Mouse (Mus musculus) left cerebral cortex, postnatal 10 days (tissue): ENCODE measurements at regions not wholly inside any gene's neighbourhood (a gene's known extent, or its start where the extent isn't known, plus 50 kb on each side); places are given as distances from the start of the nearest gene placed in this dataset.

ENCODE experiments used
- DNase-seq, 2 experiments: peaks; one replicate each; pipeline ENCODE4 v3.0.0; 2021 to 2022; ENCODE audit warnings: low spot score in 2 of 2, mixed read lengths in 1 of 2; ENCODE audit errors: extremely low spot score in 1 of 2
- intact Hi-C: fragments of 180-260 bp; cut with DNase I; formaldehyde crosslinking; loops from one replicate; pipeline ENCODE4 v1.15.1; 2025

- intact Hi-C loops, result no loop called here
- no peak for DNase-seq
Measured at GRCm38 (mm10) chr15:93988367-93988766, 392.7 kb upstream of the Prickle1 start.

DNA sequence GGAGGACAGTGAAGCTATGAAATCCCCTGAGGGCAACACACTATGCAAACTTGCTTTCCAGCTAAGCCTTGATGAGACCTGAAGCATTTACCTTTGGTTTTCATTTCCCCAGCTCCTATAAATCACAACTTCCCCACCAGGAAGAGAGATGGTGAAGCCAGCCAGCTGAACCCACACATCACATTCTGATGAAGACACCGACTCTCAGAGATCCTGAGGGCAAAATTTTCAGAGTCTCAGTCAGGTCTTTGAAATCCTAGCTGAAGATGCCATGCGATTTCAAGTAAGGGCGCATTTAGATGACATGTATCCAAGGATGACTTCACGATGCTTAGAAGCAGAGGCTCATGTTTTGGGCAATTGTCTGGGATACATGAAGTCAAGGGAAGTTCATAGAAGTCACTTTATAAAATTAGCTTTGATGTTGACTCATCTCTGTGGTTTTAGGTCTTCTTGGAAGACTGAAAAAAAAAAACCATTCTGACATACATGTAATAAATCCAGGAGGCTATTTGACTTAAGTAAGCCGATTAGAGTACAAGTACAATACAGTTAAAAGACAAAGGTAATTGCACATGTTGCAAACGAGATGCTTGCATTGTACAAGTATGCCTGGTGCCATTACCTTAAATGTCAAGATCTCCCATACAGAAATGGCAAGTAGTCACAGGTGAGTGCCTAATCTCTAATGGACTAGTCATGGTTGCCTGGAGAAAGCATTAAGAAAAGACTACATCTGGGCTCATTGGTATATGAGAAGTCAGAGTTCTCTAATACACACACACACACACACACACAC is 391.1 kb upstream of the Prickle1 start:
- intact Hi-C loops, result no loop called here

GRCm38 (mm10) chr15:93982091-93982490 is 386.4 kb upstream of the Prickle1 start:
- intact Hi-C loops, result no loop called here
- DNase-seq, result no peak

More for the DNA sequence above, 391.1 kb upstream of the Prickle1 start:
- no peak for DNase-seq

DNA sequence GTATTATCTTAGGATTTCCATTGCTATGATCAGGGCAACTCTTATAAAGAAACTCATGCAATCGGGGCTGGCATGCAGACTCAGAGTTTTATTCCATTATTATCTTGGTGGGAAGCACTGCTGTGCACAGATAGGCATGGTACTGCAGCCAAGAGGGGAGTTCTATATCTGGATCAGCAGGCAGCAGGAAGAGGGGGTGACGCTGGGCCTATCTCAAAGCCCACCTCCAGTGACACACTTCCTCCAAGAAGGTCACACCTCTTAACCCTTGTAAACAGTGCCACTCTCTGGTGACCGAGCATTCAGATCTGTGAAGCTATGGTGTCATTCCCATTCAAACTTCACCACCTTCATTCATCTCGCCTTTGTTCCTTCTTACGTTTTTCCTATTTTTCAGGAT is 381.8 kb upstream of the Prickle1 start:
- DNase-seq, result peak in 1 of 2 experiments; percentile 18
- intact Hi-C loops, result loop anchor here (5.0 kb wide), 1 partner anchor 460 kb away; no protein-coding TSS in a partner anchor

GRCm38 (mm10) chr15:93974727-93975126 is 379.0 kb upstream of the Prickle1 start:
- DNase-seq, result no peak
- intact Hi-C loops, result loop anchor here (5.0 kb wide), 1 partner anchor 457 kb away; no protein-coding TSS in a partner anchor

- intact Hi-C loops, result no loop called here
- DNase-seq, result no peak
Measured at GRCm38 (mm10) chr15:93972979-93973378, 377.3 kb upstream of the Prickle1 start.

- intact Hi-C loops, result loop anchor here (10.0 kb wide), 1 partner anchor 157 kb away; no protein-coding TSS in a partner anchor
- no peak for DNase-seq
Measured at GRCm38 (mm10) chr15:93961950-93962349, 366.3 kb upstream of the Prickle1 start.

GRCm38 (mm10) chr15:93959931-93960330 is 364.2 kb upstream of the Prickle1 start:
- intact Hi-C loops, result loop anchor here (10.0 kb wide), 1 partner anchor 155 kb away; no protein-coding TSS in a partner anchor
- DNase-seq, result no peak

- intact Hi-C loops, result no loop called here
- no peak for DNase-seq
Measured at GRCm38 (mm10) chr15:93958086-93958485, 362.4 kb upstream of the Prickle1 start.

- no peak for DNase-seq
- intact Hi-C loops, result no loop called here
Measured at GRCm38 (mm10) chr15:93956801-93957200, 361.1 kb upstream of the Prickle1 start.

DNA sequence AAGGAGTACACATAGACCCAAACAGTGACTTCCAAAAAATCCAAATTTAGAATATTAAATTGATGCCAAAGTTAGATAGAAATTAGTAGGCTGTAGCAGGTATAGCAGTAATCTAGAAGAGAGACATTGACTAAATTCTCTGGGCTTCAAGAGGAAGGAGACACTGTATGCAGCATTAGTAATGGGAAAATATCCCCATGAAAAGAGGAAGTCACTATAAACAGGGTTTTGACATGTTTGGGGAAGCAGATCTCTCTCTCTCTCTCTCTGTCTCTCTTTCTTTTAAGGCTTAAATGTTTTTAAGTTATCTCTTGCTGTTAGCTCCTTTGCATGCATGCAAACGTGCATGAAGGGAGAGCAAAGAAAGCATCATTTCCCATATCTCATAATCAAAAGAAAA is 357.9 kb upstream of the Prickle1 start:
- intact Hi-C loops, result no loop called here

GRCm38 (mm10) chr15:93950441-93950840 is 354.8 kb upstream of the Prickle1 start:
- intact Hi-C loops, result no loop called here

More for the DNA sequence above, 357.9 kb upstream of the Prickle1 start:
- DNase-seq, result no peak

DNA sequence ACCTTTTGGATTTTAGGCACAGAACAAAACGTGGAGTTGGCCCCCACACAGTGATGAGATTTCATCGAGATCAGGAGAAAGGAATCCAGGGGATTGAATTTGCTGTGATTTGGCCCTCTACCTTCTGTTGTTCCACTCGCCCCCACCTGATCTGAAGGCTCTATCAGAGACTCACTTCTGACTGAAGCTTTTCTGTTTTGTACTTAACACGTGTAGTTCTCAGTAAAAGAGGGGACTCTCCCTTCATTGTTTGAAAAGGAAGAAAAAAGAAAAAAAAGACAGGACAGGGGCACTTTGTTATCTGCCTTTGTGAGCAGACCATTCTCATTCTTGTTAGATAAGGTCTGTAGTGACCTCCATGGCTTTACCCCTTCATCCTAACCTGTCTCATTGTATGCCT is 353.2 kb upstream of the Prickle1 start:
- intact Hi-C loops, result no loop called here
- no peak for DNase-seq

More at GRCm38 (mm10) chr15:93950441-93950840, 354.8 kb upstream of the Prickle1 start:
- no peak for DNase-seq

DNA sequence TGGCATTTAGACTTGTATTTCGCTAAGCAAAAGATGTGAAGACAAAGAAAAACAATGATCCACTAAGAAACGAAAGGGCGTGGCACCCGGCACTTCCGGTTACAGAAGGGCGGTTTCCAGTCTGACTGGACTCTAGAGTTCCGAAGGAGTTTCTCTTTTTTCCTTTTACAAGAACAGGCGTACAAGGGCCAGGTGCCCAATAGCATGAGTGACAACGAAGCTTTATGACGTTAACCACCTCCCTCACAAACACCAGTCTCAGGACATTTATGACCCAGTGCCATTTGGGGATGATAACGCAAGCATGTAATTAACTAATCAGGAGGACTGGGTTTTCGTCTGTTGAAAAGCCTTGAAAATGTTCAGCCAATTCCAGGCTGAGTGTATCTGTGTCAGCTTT is 347.9 kb upstream of the Prickle1 start:
- no peak for DNase-seq

GRCm38 (mm10) chr15:93932971-93933496 is 337.3 kb upstream of the Prickle1 start:
- no peak for DNase-seq
- intact Hi-C loops, result no loop called here

More for the DNA sequence above, 347.9 kb upstream of the Prickle1 start:
- intact Hi-C loops, result no loop called here

DNA sequence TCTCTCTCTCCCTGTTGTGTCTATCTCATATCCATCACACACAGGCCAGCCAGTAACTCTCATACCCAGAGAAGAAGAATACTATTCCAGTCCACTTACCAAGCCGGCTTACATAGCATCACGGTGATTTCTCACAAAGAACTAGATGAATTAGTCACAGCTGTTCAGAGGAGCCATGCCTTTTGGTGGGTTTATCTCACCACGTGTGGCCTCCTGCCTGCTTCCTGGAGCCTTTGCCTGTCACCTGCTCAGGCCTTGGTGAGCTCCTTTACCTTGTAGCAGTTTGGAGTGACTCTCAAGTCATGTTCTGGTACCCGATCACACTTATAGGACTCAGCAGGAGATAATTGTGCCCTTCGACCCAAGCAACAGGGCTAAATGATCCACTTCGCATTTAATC is 331.2 kb upstream of the Prickle1 start:
- no peak for DNase-seq
- intact Hi-C loops, result no loop called here

DNA sequence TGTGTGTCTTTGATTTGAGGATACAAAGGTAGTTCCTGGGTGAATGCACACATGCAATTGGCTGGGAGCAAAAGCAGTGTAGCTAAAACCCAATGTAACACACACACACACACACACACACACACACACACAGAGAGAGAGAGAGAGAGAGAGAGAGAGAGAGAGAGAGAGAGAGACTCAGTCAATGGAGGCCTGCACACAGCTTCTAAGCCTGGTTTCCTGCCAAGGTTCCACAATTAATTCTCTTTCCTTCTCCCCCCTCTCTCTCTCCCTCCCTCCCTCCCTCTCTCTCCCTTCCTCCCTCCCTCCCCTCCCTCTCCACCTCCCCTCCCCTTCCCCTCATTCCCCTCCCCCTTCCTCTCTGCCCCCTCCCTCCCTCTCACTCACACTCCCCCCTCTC is 330.6 kb upstream of the Prickle1 start:
- intact Hi-C loops, result no loop called here
- no peak for DNase-seq

- no peak for DNase-seq
- intact Hi-C loops, result no loop called here
Measured at GRCm38 (mm10) chr15:93921457-93922234, 326.0 kb upstream of the Prickle1 start.

GRCm38 (mm10) chr15:93920996-93921395 is 325.3 kb upstream of the Prickle1 start:
- no peak for DNase-seq
- intact Hi-C loops, result no loop called here
